Mouse (Mus musculus): ENCODE results near the gene Sbno1.
A peak's percentile ranks its signal among the peaks of the same experiment; 100 is the strongest.

Sbno1 gene

GRCm38 (mm10) chr5:124327510-124328364 is 98.1 kb downstream of the Sbno1 start, which contains the start of the genes Mphosph9 and 2810006K23Rik:
Gene Mphosph9, minus strand, starts transcription at chr5:124327972.
Gene 2810006K23Rik, plus strand, starts transcription at chr5:124328089.
- peak; percentile 100 for DNase-seq

- no peak for DNase-seq
Observed at GRCm38 (mm10) chr5:124326829-124327228, 99.0 kb downstream of the Sbno1 start.
